Mouse (Mus musculus) lung, postnatal 4 days (tissue): ENCODE results near the gene Degs2.
A peak's percentile ranks its signal among the peaks of the same experiment; 100 is the strongest.
"Not testable (repeated sequence)": the region's sequence is repeated elsewhere in the genome, so short reads cannot be mapped to it uniquely, and the experiment has no call there.

Experiments used
- DNase-seq, 2 experiments: peaks; one replicate each; pipeline ENCODE4 v3.0.0; 2021

The Degs2 gene

DNA sequence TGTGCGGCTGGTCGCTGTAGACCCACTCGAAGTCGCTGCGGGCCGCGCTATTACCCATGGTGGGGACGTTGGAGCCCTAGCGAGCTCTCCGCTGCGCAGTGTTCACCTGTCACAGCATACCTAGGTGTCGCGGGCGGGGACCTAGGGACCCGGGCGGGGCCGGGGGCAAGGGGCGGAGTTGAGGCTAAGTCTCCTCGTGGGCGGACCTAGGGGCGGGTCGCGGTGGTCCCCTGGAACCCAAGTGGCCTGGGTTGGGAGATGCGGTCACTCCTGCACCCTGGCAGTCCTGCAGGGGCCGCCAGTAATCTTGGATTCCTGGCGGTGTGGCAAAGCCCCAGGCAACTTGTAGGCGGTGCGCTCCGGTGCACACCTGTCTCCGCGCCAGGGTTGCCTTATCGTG lies at the start of gene Degs2:
TSS of gene Degs2 (minus strand) at position 131 of the 400 bp plus-strand sequence.
- peak; percentile 46 to 71 for DNase-seq

DNA sequence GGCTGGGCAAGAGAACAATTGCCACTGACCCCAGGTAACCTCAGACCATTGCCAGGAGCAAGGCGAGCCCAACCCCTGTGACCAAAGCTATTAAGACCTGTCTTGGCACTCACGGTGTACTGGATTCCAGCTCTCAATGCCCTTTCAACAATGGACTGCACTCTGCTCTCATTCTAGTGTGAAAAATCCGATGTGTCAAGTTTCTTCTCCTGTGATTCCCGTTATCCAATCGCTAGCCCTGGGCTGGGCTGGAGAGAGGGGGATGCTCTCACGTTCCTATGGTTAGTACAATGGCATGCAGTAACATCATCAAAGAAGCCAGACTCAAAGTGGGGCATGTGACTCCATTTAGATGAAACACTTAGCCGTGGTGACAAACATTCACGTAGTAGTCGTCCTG lies 49.7 kb upstream of the Degs2 start:
- peak in 1 of 2 experiments; percentile 43 for DNase-seq

- no peak for DNase-seq
These were observed 48.1 kb upstream of the Degs2 start for GRCm38 (mm10) chr12:108750226-108750625.

- DNase-seq = no peak
These were observed 47.3 kb upstream of the Degs2 start for GRCm38 (mm10) chr12:108749454-108749853.

- DNase-seq = no peak
These were observed 46.9 kb upstream of the Degs2 start for GRCm38 (mm10) chr12:108749019-108749418.

- DNase-seq = no peak
These were observed 43.9 kb upstream of the Degs2 start for GRCm38 (mm10) chr12:108745990-108746389.

DNA sequence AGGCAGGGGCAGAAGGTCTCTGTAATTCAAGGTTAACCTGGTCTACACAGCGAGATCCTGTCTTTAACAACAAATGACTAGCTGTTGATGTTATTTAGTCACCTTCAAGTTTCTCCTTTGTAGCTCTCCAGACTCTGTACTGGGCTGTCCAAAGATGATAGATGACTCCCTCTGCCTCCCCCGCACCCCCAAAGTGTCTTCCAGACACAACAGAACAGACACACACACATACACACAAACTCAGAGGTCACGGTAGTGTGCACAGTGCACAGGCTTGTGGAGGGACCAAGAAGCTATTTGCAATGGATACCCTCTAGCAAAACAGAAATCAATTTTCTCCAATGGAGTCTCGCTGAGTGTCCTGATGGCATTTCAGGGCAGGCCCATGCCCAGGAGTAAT lies 40.1 kb upstream of the Degs2 start:
- DNase-seq = no peak

DNA sequence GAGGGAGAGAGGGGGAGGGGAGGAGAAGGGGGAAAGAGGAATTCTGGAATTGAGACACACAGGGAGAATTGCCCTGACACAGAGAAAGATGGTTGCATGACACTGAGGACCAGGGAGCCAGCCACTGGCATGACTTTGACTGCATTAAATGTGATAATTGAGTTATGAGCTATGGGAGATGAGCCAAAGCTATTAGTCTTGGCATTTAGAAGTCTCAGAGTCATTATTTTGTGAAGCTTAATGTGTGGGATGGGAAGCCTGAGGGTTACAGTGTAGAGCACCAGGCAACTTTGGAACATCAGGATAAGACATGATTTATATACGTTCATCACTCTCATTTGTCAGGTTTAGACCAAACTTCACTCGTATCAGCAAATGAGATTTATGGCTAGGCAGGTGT lies 39.4 kb upstream of the Degs2 start:
- no peak for DNase-seq

DNA sequence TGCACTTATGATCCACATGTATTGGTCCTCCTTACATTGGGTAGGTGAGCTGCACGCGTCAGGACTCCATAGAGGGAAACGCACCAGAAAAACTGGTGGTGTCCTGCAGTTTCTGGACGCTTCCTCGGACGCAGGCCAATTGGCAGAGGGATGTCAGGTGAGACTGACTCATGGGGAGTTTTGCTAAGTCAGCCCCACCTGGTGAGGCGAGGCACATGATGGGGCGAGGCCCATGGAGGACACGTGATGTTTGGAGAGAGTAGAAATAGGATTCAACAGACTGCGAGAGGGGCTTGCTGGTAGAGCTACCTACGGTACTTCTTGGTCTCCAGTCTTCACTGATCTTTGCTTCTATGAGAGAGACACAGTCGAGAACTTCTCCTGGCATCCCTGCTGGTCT lies 36.6 kb upstream of the Degs2 start:
- DNase-seq = no peak

DNA sequence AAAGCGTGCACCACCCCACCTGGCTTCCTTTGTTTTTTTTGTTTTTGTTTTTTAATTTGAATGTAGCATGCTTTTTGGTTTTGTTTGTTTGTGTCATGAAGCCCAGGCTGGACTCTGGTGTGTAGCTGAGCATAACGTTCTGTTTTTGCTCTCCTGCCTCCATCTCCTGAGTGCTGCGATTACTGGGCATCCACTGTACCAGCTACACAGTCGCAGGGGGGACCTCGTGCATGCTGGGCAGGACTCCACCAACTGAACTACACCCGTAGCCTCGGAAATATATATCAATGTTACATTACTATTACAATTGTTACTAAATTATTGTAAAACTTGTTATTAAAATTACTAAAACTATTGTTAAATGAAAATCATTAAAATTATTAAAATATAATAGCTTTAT lies 35.7 kb upstream of the Degs2 start:
- no peak for DNase-seq

DNA sequence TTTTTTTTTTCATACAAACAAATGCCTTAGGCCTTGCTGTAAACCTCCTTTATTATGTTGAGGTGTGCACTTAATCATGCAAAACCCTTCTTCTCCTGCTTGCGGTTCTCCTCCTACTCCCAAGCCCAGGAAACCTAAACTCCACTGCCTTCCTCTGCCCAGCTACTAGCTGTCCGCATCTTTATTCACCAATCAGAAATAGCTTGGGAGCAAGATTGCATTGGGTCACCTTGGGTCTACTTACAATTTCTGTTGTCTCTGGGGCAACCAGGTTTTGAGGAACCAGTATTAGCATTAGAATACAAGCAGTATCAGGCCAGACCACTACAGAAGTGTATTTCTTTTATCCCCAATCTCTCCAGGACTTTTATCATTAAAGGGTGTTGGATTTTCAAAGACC lies 32.3 kb upstream of the Degs2 start:
- DNase-seq = no peak

GRCm38 (mm10) chr12:108723841-108724240 lies 21.7 kb upstream of the Degs2 start:
- no peak for DNase-seq

DNA sequence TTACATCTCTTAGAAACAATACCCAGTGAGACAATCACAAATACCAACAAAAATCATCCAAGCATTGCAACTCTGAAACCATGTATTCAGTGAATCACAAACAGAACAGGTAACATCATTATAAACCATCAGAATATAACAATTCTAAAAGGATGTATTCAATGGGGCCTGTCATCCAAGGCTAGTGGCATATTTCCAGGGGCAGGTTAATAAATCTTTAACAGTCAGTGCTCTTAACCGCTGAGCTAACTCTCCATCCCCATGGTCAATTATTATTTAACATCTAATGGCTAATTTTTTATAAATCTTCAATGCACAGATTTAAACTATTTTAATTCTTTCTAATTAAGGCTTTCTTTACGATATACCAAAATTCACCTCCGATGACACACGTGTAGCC lies 20.3 kb upstream of the Degs2 start:
- no peak for DNase-seq

- DNase-seq = no peak
These were observed 16.4 kb upstream of the Degs2 start for GRCm38 (mm10) chr12:108718485-108718884.

GRCm38 (mm10) chr12:108715854-108716253 lies 13.7 kb upstream of the Degs2 start:
- DNase-seq = no peak

DNA sequence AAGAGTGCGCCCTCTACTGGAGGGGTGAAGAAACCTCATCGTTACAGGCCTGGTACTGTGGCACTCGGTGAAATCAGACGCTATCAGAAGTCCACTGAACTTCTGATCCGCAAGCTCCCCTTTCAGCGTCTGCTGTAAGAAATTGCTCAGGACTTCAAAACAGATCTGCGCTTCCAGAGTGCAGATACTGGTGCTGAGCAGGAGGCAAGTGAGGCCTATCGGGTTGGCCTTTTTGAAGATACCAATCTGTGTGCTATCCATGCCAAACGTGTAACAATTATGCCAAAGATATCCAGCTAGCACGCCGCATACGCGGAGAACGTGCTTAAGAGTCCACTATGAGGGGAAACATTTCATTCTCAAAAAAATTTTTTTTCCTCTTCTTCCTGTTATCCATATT lies 11.9 kb upstream of the Degs2 start:
- DNase-seq = not testable (repeated sequence)

- no peak for DNase-seq
These were observed 10.4 kb upstream of the Degs2 start for GRCm38 (mm10) chr12:108712481-108712880.

GRCm38 (mm10) chr12:108710861-108711615 lies 8.9 kb upstream of the Degs2 start:
- DNase-seq = peak in 1 of 2 experiments; percentile 22

DNA sequence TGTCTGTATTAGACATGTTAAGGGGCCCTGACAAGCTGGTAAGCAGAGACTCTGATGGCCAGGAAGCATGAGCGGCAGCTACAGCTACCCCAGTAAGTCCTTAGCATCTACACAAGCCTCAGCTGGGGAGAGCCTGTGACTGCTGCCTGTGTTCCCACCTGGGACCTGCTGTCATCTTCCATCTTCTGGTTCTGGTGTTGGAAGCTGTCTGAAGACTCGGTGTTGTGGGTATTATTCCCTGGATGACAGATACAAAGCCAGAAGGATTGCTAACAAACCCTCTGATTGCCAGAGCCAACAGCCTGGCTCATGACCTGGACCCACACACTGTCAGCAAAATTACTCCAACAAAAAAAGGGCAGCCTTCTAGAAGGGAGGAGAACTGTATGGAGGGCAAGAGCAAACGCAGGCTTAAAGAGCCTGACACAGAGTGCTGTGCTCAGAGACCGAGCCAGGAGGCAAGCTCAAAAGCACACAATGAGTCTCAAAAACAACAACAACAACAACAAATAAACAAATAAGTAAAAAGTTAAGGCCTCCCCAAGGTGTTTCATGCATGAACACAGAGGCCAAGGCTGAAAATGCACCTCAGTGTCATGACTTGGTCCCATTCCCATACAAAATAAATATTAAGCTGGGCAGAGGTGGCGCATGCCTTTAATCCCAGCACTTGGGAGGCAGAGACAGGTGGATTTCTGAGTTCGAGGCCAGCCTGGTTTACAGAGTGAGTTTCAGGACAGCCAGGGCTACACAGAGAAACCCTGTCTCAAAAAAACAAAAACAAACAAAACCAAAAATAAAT lies 8.1 kb upstream of the Degs2 start:
- peak in 1 of 2 experiments; percentile 11 for DNase-seq

DNA sequence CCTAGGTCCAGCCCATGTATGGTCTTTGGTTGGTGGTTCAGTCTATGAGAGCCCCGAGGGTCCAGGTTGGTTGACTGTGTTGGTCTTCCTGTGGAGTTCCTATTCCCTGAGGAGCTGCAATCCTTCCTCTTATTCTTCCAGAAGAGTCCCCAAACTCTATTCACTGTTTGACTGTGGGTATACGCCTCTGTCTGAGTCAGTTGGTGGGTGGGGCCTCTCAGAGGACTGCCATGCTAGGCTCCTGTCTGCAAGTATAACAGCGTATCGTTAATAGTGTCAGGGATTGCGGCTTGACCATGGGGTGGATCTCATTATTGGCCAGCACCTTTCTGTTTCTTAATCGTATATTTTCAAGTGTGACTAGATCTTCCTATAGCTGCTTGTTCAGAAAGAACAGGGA lies 7.3 kb upstream of the Degs2 start:
- DNase-seq = peak in 1 of 2 experiments; percentile 5

GRCm38 (mm10) chr12:108706129-108706528 lies 4.0 kb upstream of the Degs2 start:
- peak in 1 of 2 experiments; percentile 3 for DNase-seq

- peak in 1 of 2 experiments; percentile 6 for DNase-seq
These were observed 3.4 kb upstream of the Degs2 start for GRCm38 (mm10) chr12:108705486-108705885.

GRCm38 (mm10) chr12:108701221-108701620 lies 894 bp downstream of the Degs2 start:
- DNase-seq = peak in 1 of 2 experiments; percentile 13

DNA sequence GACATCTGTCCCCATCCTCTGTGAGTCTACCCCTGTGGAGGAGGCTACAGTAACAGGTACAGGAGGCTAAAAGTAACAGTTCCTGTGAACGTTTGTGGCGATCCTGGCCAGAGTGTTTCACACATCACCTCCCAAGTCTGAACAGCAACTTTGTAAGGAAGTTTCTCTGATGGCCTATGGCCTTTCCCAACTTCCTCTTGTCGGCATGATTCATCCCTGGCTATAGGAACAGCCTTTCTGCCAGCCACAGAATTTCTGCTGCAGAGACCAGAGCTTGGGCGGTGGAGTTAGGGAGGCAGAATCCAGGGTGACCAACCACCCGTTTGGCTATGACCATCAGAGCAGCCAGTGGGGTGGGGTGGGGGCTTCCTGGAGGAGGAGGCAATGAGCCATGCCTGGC lies 2.1 kb downstream of the Degs2 start:
- peak in 1 of 2 experiments; percentile 24 for DNase-seq
